In the genomic region with DNA sequence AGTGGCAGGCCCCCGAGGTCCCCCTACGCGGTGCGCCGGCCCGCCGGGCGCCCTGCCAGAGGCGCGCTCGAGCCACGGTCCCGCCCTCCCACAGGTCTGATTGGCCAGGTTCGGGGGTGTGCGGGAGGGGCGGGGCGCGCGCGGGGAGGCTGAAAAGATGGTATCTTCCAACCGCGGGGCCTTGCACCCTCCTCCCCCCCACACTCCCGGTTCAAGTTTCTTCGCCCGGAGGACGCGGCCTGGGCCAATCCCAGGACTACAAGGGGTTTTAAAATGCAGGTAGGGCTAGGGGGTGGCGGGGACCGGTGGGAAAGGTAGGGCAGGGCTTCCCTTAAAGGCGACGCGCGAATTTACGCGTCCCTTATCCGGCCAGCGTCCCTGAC, we compare ENCODE assay signal across 8 mouse cellular contexts. TPM values are rescaled to one million over a fixed set of nuclear protein-coding genes. Genes with fewer than 3 reads are reported as not detected.
DNase-seq lines count a peak whose midpoint lies in the region; ATAC-seq and TF ChIP-seq lines count a peak whose summit lies in the region.

No protein-coding gene starts in this region.

- peak overlapping the region; percentile 68 for H3K4me2 ChIP-seq in forebrain, embryonic 16.5 days (ENCODE audit: low read length)
- H3K4me2 ChIP-seq in liver, postnatal 0 days (ENCODE audit: low read depth, low read length), result peak overlapping the region; percentile 97
- peak overlapping the region; percentile 89 for H3K4me2 ChIP-seq in neural tube, embryonic 13.5 days

- H3K27me3 ChIP-seq in G1E (ENCODE audit: insufficient read depth, low read length), result no peaks in the 10 kb centered on the region
- no peaks in the 10 kb centered on the region for H3K27me3 ChIP-seq in forebrain, embryonic 16.5 days (replicated peaks; ENCODE audit: control insufficient read depth, insufficient read depth, low read length)
- H3K27me3 ChIP-seq in liver, postnatal 0 days (ENCODE audit: insufficient read depth, low read length), result peaks cover 36% of the 10 kb centered on the region
- no peaks in the 10 kb centered on the region for H3K27me3 ChIP-seq in neural tube, embryonic 13.5 days

- H3K36me3 ChIP-seq in G1E (replicated peaks), result no peaks in the 10 kb centered on the region
- no peaks in the 10 kb centered on the region for H3K36me3 ChIP-seq in forebrain, embryonic 16.5 days (ENCODE audit: control insufficient read depth, insufficient read depth)
- no peaks in the 10 kb centered on the region for H3K36me3 ChIP-seq in liver, postnatal 0 days (replicated peaks; ENCODE audit: insufficient read depth, low read length)
- peaks cover 2% of the 10 kb centered on the region; the same call in 1 of the 2 replicates for H3K36me3 ChIP-seq in neural tube, embryonic 13.5 days

- peak overlapping the region; percentile 76 for H3K9ac ChIP-seq in forebrain, embryonic 16.5 days (replicated peaks; ENCODE audit: low read depth, low read length)
- peak overlapping the region; percentile 62 for H3K9ac ChIP-seq in liver, postnatal 0 days (replicated peaks)
- H3K9ac ChIP-seq in neural tube, embryonic 13.5 days, result peak overlapping the region; percentile 94

- TF ChIP-seq EP300 in liver, postnatal 0 days (IDR thresholded peaks at IDR 0.05; ENCODE audit: low read depth), result peak; percentile 58; the same call in 1 of the 2 replicates

- ATAC-seq in G1E (ENCODE audit: extremely low read depth, insufficient number of reproducible peaks, low FRiP score, poor library complexity, severe bottlenecking), result no peak
- peak; percentile 87 for ATAC-seq in forebrain, embryonic 16.5 days
- ATAC-seq in liver, postnatal 0 days, result peak; percentile 98
- ATAC-seq in neural tube, embryonic 13.5 days (ENCODE audit: low read depth), result peak; percentile 91

- peak overlapping the region; percentile 5; the same call in 1 of the 2 replicates for H3K4me3 ChIP-seq in G1E (ENCODE audit: low read depth, low read length)
- peak overlapping the region; percentile 73 for H3K4me3 ChIP-seq in forebrain, embryonic 16.5 days (replicated peaks; ENCODE audit: low read length)
- H3K4me3 ChIP-seq in liver, postnatal 0 days (ENCODE audit: low read depth, low read length), result peak overlapping the region; percentile 63
- H3K4me3 ChIP-seq in neural tube, embryonic 13.5 days, result peak overlapping the region; percentile 85

- intact Hi-C loops in heart, postnatal 25 days (cut with DNase I), result no loop called here

- H3K4me1 ChIP-seq in G1E (ENCODE audit: insufficient read depth, low read depth, low read length), result no peaks in the 10 kb centered on the region
- peaks cover 62% of the 10 kb centered on the region for H3K4me1 ChIP-seq in forebrain, embryonic 16.5 days (replicated peaks; ENCODE audit: control insufficient read depth, insufficient read depth, low read length)
- peaks cover 22% of the 10 kb centered on the region for H3K4me1 ChIP-seq in liver, postnatal 0 days (ENCODE audit: insufficient read depth)
- peaks cover 71% of the 10 kb centered on the region for H3K4me1 ChIP-seq in neural tube, embryonic 13.5 days (replicated peaks)

- peaks cover 95% of the 10 kb centered on the region for H3K9me3 ChIP-seq in G1E (replicated peaks)
- no peaks in the 10 kb centered on the region for H3K9me3 ChIP-seq in forebrain, embryonic 16.5 days (ENCODE audit: control insufficient read depth, low read length)
- no peaks in the 10 kb centered on the region for H3K9me3 ChIP-seq in liver, postnatal 0 days (ENCODE audit: low read length)
- no peaks in the 10 kb centered on the region for H3K9me3 ChIP-seq in neural tube, embryonic 13.5 days

- no peak for TF ChIP-seq CTCF in G1E (IDR thresholded peaks at IDR 0.05; ENCODE audit: low read depth, low read length)
- no peak for TF ChIP-seq CTCF in liver, postnatal 0 days (IDR thresholded peaks at IDR 0.05; ENCODE audit: low read depth)

- WGBS in forebrain, embryonic 16.5 days, result under 1% methylated on average over 32 of the region's 37 CpGs
- WGBS in liver, postnatal 0 days (ENCODE audit: insufficient replicate concordance), result 1% methylated on average over 26 of the region's 37 CpGs
- under 1% methylated on average over 37 of the region's 37 CpGs for WGBS in neural tube, embryonic 13.5 days

- peak overlapping the region; percentile 85 for H3K27ac ChIP-seq in forebrain, embryonic 16.5 days (ENCODE audit: low read length)
- H3K27ac ChIP-seq in liver, postnatal 0 days (ENCODE audit: low read depth), result peak overlapping the region; percentile 51; the same call in 1 of the 2 replicates
- H3K27ac ChIP-seq in neural tube, embryonic 13.5 days (replicated peaks), result peak overlapping the region; percentile 99

- no peak for DNase-seq in G1E (ENCODE audit: low spot score)
- DNase-seq in cerebellum, adult 11 months, result peak; percentile 99
- peak; percentile 97 for DNase-seq in heart, postnatal 25 days (ENCODE audit: low spot score)
- peak; percentile 97 for DNase-seq in layer of hippocampus, adult 11-12 months (ENCODE audit: low spot score)
- DNase-seq in liver, postnatal 0 days, result peak; percentile 95
- DNase-seq in telencephalon, adult 2 months (ENCODE audit: low read depth, low spot score), result peak; percentile 95

RNA-seq across cellular contexts. Expression of a gene that starts 0.3 kb away (rescaled TPM):
- total RNA-seq in G1E (2014; fragmentation: Nextera tagmentation) (not detected in 2 replicates), G1E (2017) (0.05 TPM in 1 of 2 replicates, not detected in the other)
- polyA plus RNA-seq in G1E (2012), result not detected in 2 replicates
- polyA plus RNA-seq in forebrain, embryonic 16.5 days (2015; fragmentation: Nextera tagmentation; extraction: Ambion mirVana), result 12.0 and 12.9 TPM in 2 replicates
- total RNA-seq in heart, postnatal 25 days (2021), result 10 to 100 TPM; 36.4 to 40.9 TPM
- polyA plus RNA-seq in liver, postnatal 0 days (2015; fragmentation: Nextera tagmentation; extraction: Ambion mirVana), result 1.5 TPM in 2 replicates
- 14.5 and 15.8 TPM in 2 replicates for polyA plus RNA-seq in neural tube, embryonic 13.5 days (2015; fragmentation: Nextera tagmentation; extraction: Ambion mirVana)

RNA-seq across cellular contexts. Expression of a gene that starts 30.6 kb away (rescaled TPM):
- total RNA-seq in G1E (2014; fragmentation: Nextera tagmentation) (not detected in 2 replicates), G1E (2017) (0.05 and 0.06 TPM in 2 replicates)
- not detected in 2 replicates for polyA plus RNA-seq in G1E (2012)
- 1.6 and 2.3 TPM in 2 replicates for polyA plus RNA-seq in forebrain, embryonic 16.5 days (2015; fragmentation: Nextera tagmentation; extraction: Ambion mirVana)
- total RNA-seq in heart, postnatal 25 days (2021), result 1 to 10 TPM in 1 of 2 experiments, under 1 TPM in 1; 0.95 to 1.7 TPM
- 0.02 TPM in 1 of 2 replicates, not detected in the other for polyA plus RNA-seq in liver, postnatal 0 days (2015; fragmentation: Nextera tagmentation; extraction: Ambion mirVana)
- polyA plus RNA-seq in neural tube, embryonic 13.5 days (2015; fragmentation: Nextera tagmentation; extraction: Ambion mirVana), result 1.6 TPM in 2 replicates

RNA-seq across cellular contexts. Expression of a gene that starts 58.7 kb away (rescaled TPM):
- total RNA-seq in G1E (2014; fragmentation: Nextera tagmentation) (not detected in 2 replicates), G1E (2017) (0.23 and 0.55 TPM in 2 replicates)
- polyA plus RNA-seq in G1E (2012), result not detected in 2 replicates
- polyA plus RNA-seq in forebrain, embryonic 16.5 days (2015; fragmentation: Nextera tagmentation; extraction: Ambion mirVana), result 23.8 and 28.4 TPM in 2 replicates
- total RNA-seq in heart, postnatal 25 days (2021), result under 1 TPM; 0.31 to 0.36 TPM
- polyA plus RNA-seq in liver, postnatal 0 days (2015; fragmentation: Nextera tagmentation; extraction: Ambion mirVana), result 0.09 and 0.23 TPM in 2 replicates
- polyA plus RNA-seq in neural tube, embryonic 13.5 days (2015; fragmentation: Nextera tagmentation; extraction: Ambion mirVana), result 14.9 and 15.8 TPM in 2 replicates

Comparison
In these comparisons a context has a peak if more than half of its experiments do, and no peak if none do; other contexts are left out.
1. H3K4me3 ChIP-seq: peak in every context shown above with its lines; median percentile 85 in neural tube, embryonic 13.5 days; 73 in forebrain, embryonic 16.5 days; 63 in liver, postnatal 0 days; 5 in G1E.
2. RNA of a gene that starts 58.7 kb away (polyA plus RNA-seq): 23.8 to 28.4 TPM in forebrain, embryonic 16.5 days and 14.9 to 15.8 TPM in neural tube, embryonic 13.5 days; 0.09 to 0.23 TPM in liver, postnatal 0 days and not detected in G1E; every median in the first group is over 10 times any median in the second.
3. Peak in every context shown above with its lines, with median percentiles within 50 percentile points of each other: H3K27ac ChIP-seq, H3K4me2 ChIP-seq and H3K9ac ChIP-seq.